ENCODE assay signal across 17 mouse cellular contexts in genomic region chr16:72795379-72795712, GRCm38 (mm10).
DNase-seq lines count a peak whose midpoint lies in the region; ATAC-seq and TF ChIP-seq lines count a peak whose summit lies in the region.
"Had no signal": no experiment of that assay in that cellular context is flagged by ENCODE, and none has a peak within 500 bp of the region (broad histone marks: within the 10 kb centered on the region; RNA-seq: fewer than 3 reads in every experiment).

No protein-coding gene starts in this region.

- H3K9ac ChIP-seq in forebrain, embryonic 14.5 days (ENCODE audit: low read length), result no peak overlapping the region
- no peak overlapping the region for H3K9ac ChIP-seq in forebrain, embryonic 11.5 days (ENCODE audit: low read length)
- H3K9ac ChIP-seq in lung, embryonic 14.5 days, result no peak overlapping the region
- H3K9ac ChIP-seq in stomach, embryonic 15.5 days, result no peak overlapping the region
- no peak overlapping the region for H3K9ac ChIP-seq in stomach, postnatal 0 days (ENCODE audit: low read length)
- H3K9ac ChIP-seq: liver, embryonic 13.5 days had no signal

- H3K9me3 ChIP-seq in forebrain, embryonic 14.5 days (replicated peaks; ENCODE audit: control insufficient read depth, low read length), result no peaks in the 10 kb centered on the region
- no peaks in the 10 kb centered on the region for H3K9me3 ChIP-seq in forebrain, embryonic 11.5 days (ENCODE audit: control insufficient read depth, low read length)
- H3K9me3 ChIP-seq in lung, embryonic 14.5 days (ENCODE audit: low read depth, low read length), result no peaks in the 10 kb centered on the region
- no peaks in the 10 kb centered on the region for H3K9me3 ChIP-seq in stomach, embryonic 15.5 days
- no peaks in the 10 kb centered on the region for H3K9me3 ChIP-seq in stomach, postnatal 0 days (ENCODE audit: control insufficient read depth, low read length)
- H3K9me3 ChIP-seq: liver, embryonic 13.5 days had no signal

- H3K27me3 ChIP-seq in forebrain, embryonic 14.5 days (replicated peaks; ENCODE audit: control insufficient read depth, insufficient read depth, low read length), result no peaks in the 10 kb centered on the region
- no peaks in the 10 kb centered on the region for H3K27me3 ChIP-seq in forebrain, embryonic 11.5 days (ENCODE audit: control insufficient read depth, insufficient read depth, low read length)
- H3K27me3 ChIP-seq in lung, embryonic 14.5 days (ENCODE audit: insufficient read depth, low read length), result no peaks in the 10 kb centered on the region
- no peaks in the 10 kb centered on the region for H3K27me3 ChIP-seq in stomach, embryonic 15.5 days (replicated peaks)
- no peaks in the 10 kb centered on the region for H3K27me3 ChIP-seq in stomach, postnatal 0 days (ENCODE audit: control insufficient read depth, insufficient read depth, low read length)
- H3K27me3 ChIP-seq: liver, embryonic 13.5 days had no signal

- no peak for DNase-seq in forebrain, embryonic 14.5 days (ENCODE audit: low spot score)
- no peak for DNase-seq in forebrain, embryonic 11.5 days (ENCODE audit: low spot score)
- no peak for DNase-seq in lung, embryonic 14.5 days
- no peak for DNase-seq in lung, postnatal 25 days (ENCODE audit: low spot score)
- DNase-seq in stomach, postnatal 0 days (ENCODE audit: low spot score), result no peak
- DNase-seq in frontal cortex, adult 2 months (ENCODE audit: extremely low spot score in 1 of 2, low spot score in 1 of 2), result no peak
- DNase-seq: adrenal gland, adult 8-10 months; heart, adult 18-20 months; heart, postnatal 4 days; kidney, postnatal 10 days; liver, embryonic 13.5 days; lung, postnatal 14 days; right cerebral cortex, postnatal 25 days; thymus, postnatal 25 days had no signal

- no peaks in the 10 kb centered on the region for H3K36me3 ChIP-seq in forebrain, embryonic 14.5 days (ENCODE audit: control insufficient read depth, insufficient read depth, low read length)
- H3K36me3 ChIP-seq in forebrain, embryonic 11.5 days (ENCODE audit: control insufficient read depth, insufficient read depth, low read length), result no peaks in the 10 kb centered on the region
- H3K36me3 ChIP-seq in lung, embryonic 14.5 days (ENCODE audit: insufficient read depth), result no peaks in the 10 kb centered on the region
- H3K36me3 ChIP-seq in stomach, embryonic 15.5 days, result no peaks in the 10 kb centered on the region
- no peaks in the 10 kb centered on the region for H3K36me3 ChIP-seq in stomach, postnatal 0 days (ENCODE audit: control insufficient read depth, insufficient read depth, low read length)
- H3K36me3 ChIP-seq: liver, embryonic 13.5 days had no signal

- 81% methylated on average over 1 of the region's 1 CpGs for WGBS in forebrain, embryonic 14.5 days
- 84% methylated on average over 1 of the region's 1 CpGs for WGBS in forebrain, embryonic 11.5 days
- WGBS in lung, embryonic 14.5 days, result 55% methylated on average over 1 of the region's 1 CpGs
- WGBS in stomach, embryonic 15.5 days, result 44% methylated on average over 1 of the region's 1 CpGs
- 65% methylated on average over 1 of the region's 1 CpGs for WGBS in stomach, postnatal 0 days

- H3K4me3 ChIP-seq in forebrain, embryonic 14.5 days (ENCODE audit: low read depth, low read length), result no peak overlapping the region
- H3K4me3 ChIP-seq in forebrain, embryonic 11.5 days (ENCODE audit: low read depth, low read length), result no peak overlapping the region
- H3K4me3 ChIP-seq in lung, embryonic 14.5 days (ENCODE audit: low read depth, low read length), result no peak overlapping the region
- H3K4me3 ChIP-seq in stomach, embryonic 15.5 days (replicated peaks), result no peak overlapping the region
- no peak overlapping the region for H3K4me3 ChIP-seq in stomach, postnatal 0 days (ENCODE audit: low read depth, low read length)
- H3K4me3 ChIP-seq: left cerebral cortex, adult 2 months; liver, embryonic 13.5 days had no signal

- TF ChIP-seq CTCF in lung, embryonic 14.5 days (IDR thresholded peaks at IDR 0.05; ENCODE audit: low read depth), result no peak
- no peak for TF ChIP-seq CTCF in stomach, postnatal 0 days (IDR thresholded peaks at IDR 0.05; ENCODE audit: low read depth)

- no peak for TF ChIP-seq EP300 in stomach, postnatal 0 days (optimal IDR thresholded peaks at IDR 0.05)

- H3K27ac ChIP-seq in forebrain, embryonic 14.5 days (ENCODE audit: low read depth, low read length), result no peak overlapping the region
- H3K27ac ChIP-seq in forebrain, embryonic 11.5 days (ENCODE audit: low read depth, low read length), result no peak overlapping the region
- H3K27ac ChIP-seq in lung, embryonic 14.5 days (ENCODE audit: low read depth), result 0 out of 2 replicates have a peak overlapping the region, but pooled peaks have one; percentile 44
- no peak overlapping the region for H3K27ac ChIP-seq in stomach, embryonic 15.5 days
- no peak overlapping the region for H3K27ac ChIP-seq in stomach, postnatal 0 days (replicated peaks)
- H3K27ac ChIP-seq: left cerebral cortex, adult 2 months; liver, embryonic 13.5 days had no signal

- no peak overlapping the region for H3K4me2 ChIP-seq in forebrain, embryonic 14.5 days (ENCODE audit: low read length)
- no peak overlapping the region for H3K4me2 ChIP-seq in forebrain, embryonic 11.5 days (ENCODE audit: low read depth, low read length, severe bottlenecking)
- H3K4me2 ChIP-seq in lung, embryonic 14.5 days, result no peak overlapping the region
- 0 out of 2 replicates have a peak overlapping the region, but pooled peaks have one; percentile 3 for H3K4me2 ChIP-seq in stomach, embryonic 15.5 days
- H3K4me2 ChIP-seq in stomach, postnatal 0 days (replicated peaks; ENCODE audit: low read depth), result no peak overlapping the region
- H3K4me2 ChIP-seq: liver, embryonic 13.5 days had no signal

- H3K4me1 ChIP-seq in forebrain, embryonic 14.5 days (ENCODE audit: control insufficient read depth, insufficient read depth, low read length), result 0 out of 2 replicates have a peak, but pooled peaks cover 3% of the 10 kb centered on the region
- H3K4me1 ChIP-seq in forebrain, embryonic 11.5 days (replicated peaks; ENCODE audit: control insufficient read depth, insufficient read depth, low read length), result no peaks in the 10 kb centered on the region
- peaks cover 2% of the 10 kb centered on the region; the same call in 1 of the 2 replicates for H3K4me1 ChIP-seq in lung, embryonic 14.5 days (ENCODE audit: insufficient read depth)
- H3K4me1 ChIP-seq in stomach, embryonic 15.5 days, result no peaks in the 10 kb centered on the region
- no peaks in the 10 kb centered on the region for H3K4me1 ChIP-seq in stomach, postnatal 0 days (replicated peaks; ENCODE audit: control insufficient read depth, insufficient read depth)
- H3K4me1 ChIP-seq: liver, embryonic 13.5 days had no signal

- ATAC-seq in forebrain, embryonic 14.5 days, result peak; percentile 32; the same call in 1 of the 2 replicates
- ATAC-seq in forebrain, embryonic 11.5 days (replicated peaks; ENCODE audit: low FRiP score), result no peak
- ATAC-seq in lung, embryonic 14.5 days (ENCODE audit: insufficient read depth), result no peak
- no peak for ATAC-seq in stomach, embryonic 15.5 days (ENCODE audit: insufficient read depth, low FRiP score, low read depth)
- ATAC-seq in stomach, postnatal 0 days (ENCODE audit: low FRiP score, low TSS enrichment), result no peak
- ATAC-seq: intestine, embryonic 16.5 days had no signal
